Mouse (Mus musculus): ENCODE data around the gene Dbp.
A peak's percentile ranks its signal among the peaks of the same experiment; 100 is the strongest.

DNA sequence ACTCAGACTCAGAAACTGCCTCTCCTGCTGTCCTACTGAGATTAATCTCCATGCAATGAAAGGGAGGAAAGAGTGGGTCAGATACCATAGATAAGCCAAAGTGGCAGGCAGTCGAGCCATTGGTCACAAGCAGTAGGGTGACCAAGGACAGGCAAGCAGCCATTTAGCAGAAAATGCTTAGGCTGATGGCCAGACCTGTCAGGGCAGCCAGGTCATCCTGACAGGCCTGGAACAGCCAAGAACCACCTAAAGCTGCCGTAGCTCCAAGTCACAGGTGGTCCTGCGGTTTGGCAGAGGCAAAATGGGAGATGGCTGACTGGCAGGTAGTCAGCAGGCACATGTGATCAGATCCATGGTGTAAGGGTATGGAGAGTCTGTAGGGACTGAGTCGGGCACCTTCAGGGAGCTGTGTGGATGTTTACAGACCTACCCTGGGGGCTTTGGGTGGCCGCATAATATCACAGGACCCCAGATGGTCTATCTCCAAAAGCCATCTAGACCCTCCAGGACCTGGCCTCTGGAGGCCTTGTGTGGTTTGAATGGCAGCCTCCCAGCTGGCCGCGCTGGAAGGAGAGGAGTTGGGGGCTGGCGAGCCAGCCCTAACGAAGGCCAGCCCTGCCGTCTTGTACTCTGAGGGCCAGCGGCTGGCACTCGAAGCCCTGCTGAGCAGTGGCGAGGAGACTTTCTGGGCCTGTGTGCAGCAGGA is 16.9 kb downstream of the Dbp start:
- TF ChIP-seq MYOD1 (IDR thresholded peaks at IDR 0.05; ENCODE audit: control insufficient read depth in 1 of 3, insufficient read length in 2 of 3, low read depth in 2 of 3) (no peak), MYOG (IDR thresholded peaks at IDR 0.05; ENCODE audit: control insufficient read depth in 1 of 3, insufficient read depth in 1 of 3, insufficient read length in 2 of 3, low read depth in 2 of 3) (no peak), USF1 (IDR thresholded peaks at IDR 0.05; ENCODE audit: low read depth) (no peak), MAX (IDR thresholded peaks at IDR 0.05; ENCODE audit: low read depth) (no peak), POLR2A (IDR thresholded peaks at IDR 0.05; ENCODE audit: insufficient read length, low read depth) (peak; percentile 33), REST (IDR thresholded peaks at IDR 0.05; ENCODE audit: insufficient read depth, insufficient read length) (no peak), POLR2AphosphoS2 (IDR thresholded peaks at IDR 0.05; ENCODE audit: insufficient read length, low read depth) (peak; percentile 74), TCF12 (IDR thresholded peaks at IDR 0.05; ENCODE audit: insufficient read depth, poor library complexity, severe bottlenecking) (no peak), SRF (IDR thresholded peaks at IDR 0.05; ENCODE audit: control insufficient read depth, insufficient read length, low read depth) (no peak), E2F4 (IDR thresholded peaks at IDR 0.05; ENCODE audit: insufficient read depth) (no peak), TCF3 (IDR thresholded peaks at IDR 0.05; ENCODE audit: insufficient read length, low read depth) (no peak)

Data from myocyte (in vitro differentiated cells).